Mouse (Mus musculus) ovary, adult 18-20 months (tissue): ENCODE measurements at regions not wholly inside any gene's neighbourhood (a gene's known extent, or its start where the extent isn't known, plus 50 kb on each side); places are given as distances from the start of the nearest gene placed in this dataset.
A peak's percentile ranks its signal among the peaks of the same experiment; 100 is the strongest.

Source experiments
- DNase-seq: peaks from one replicate; pipeline ENCODE4 v3.0.0; 2022; ENCODE audit warnings: low spot score, mixed read lengths

DNA sequence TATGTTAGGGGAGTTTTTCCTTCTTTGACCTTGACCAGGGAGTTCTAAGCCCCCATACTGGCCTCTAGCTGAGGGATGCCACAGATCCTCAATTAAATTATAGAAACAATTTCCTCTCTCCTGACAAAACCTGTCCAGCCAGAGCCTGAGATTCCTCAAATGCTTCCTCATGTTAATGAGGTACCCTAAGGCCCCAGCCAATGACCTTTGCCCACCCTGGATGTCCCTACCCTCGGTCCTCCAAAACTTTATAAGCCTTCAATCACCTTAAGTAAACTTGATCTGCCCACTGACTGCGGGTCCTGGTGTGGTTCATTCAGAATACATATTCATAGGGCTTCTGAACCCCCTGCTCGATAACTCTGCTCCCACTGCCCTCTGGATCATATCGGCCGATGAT is 227.7 kb upstream of the Vstm2b start:
- no peak for DNase-seq

- DNase-seq: no peak
Observed at GRCm38 (mm10) chr7:40671068-40671467, 227.1 kb upstream of the Vstm2b start.

GRCm38 (mm10) chr7:40672348-40672747 is 225.8 kb upstream of the Vstm2b start:
- DNase-seq: no peak

- no peak for DNase-seq
Observed at GRCm38 (mm10) chr7:40674397-40674796, 223.7 kb upstream of the Vstm2b start.

DNA sequence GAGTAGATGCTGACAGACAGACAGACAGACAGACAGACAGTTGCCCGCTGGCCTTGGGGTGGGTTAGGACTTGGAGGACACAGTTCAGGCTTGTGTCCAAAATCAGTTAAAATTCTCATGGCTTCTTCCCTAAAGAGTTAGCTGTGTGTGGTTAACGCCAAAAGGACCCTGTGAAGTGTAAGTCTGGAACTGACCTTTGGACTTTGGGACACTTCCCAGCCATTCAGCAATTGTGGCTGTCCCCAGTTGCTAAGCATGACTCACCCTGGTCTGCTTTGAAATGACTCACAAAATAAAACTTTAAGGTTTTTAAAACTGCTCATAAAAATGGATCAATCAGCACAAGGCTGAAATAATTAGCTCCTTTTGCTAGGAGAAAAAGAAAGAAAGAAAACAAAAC is 220.5 kb upstream of the Vstm2b start:
- no peak for DNase-seq

- DNase-seq: no peak
Observed at GRCm38 (mm10) chr7:40680567-40680966, 217.6 kb upstream of the Vstm2b start.

DNA sequence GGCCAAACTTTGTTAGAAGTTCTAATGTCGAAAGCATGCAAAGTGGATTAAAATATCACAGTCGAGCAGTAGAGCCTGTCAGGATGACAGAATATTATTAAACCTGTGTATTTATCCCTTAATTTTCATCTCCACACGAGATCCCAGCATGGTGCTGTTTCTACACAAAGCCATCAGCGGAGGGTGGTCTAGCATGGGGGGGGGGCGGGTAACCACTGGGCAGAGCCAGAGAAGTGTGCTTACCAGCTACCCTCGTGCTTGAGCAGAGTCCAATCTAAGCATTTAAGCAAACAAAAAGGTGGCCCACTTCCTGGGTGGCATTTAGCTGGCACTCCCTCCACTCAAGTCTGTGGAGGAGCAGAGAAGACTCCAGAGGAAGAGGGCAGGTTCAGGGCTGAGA is 217.1 kb upstream of the Vstm2b start:
- no peak for DNase-seq

GRCm38 (mm10) chr7:40683176-40683575 is 215.0 kb upstream of the Vstm2b start:
- DNase-seq: no peak

DNA sequence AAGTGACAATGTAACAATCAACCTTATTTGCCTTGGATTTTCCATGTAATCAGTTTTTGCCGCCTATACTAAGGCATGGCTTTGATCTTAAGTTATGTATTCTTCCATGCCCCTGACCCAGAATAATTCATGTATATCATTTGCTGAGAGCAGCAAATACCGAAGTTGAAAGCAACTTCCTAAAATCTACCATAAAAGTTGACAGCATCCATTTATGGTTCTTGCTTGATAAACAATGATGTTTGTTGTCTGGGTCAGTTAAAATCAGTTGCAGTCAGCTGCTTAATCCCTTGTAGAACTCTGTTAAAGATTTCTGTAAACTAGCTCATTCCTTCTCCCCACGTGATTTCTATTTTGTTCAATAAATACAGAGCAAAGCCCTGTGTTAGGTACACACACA is 214.5 kb upstream of the Vstm2b start:
- DNase-seq: no peak

- DNase-seq: no peak
Observed at GRCm38 (mm10) chr7:40687005-40687404, 211.1 kb upstream of the Vstm2b start.

DNA sequence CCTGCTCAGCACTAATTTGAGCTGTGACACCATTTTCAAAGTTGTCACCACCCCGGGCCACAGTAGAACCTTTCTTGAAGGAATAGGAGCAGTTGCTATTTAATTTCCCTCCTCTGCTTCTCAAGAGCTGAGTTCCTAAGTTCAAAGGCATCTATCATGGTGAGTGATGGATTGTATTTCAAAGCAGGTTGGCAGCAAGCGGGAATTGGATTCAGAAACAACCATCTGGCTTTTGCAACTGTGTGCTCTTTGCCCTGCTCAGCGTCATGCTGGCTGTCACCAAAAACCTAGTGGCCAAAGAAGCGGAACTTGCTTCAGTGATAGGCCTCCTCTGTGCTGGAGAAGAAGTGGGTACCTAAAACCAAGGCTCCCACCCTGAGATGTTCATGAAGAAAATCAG is 209.6 kb upstream of the Vstm2b start:
- DNase-seq: no peak

- no peak for DNase-seq
Observed at GRCm38 (mm10) chr7:40693755-40694154, 204.4 kb upstream of the Vstm2b start.

DNA sequence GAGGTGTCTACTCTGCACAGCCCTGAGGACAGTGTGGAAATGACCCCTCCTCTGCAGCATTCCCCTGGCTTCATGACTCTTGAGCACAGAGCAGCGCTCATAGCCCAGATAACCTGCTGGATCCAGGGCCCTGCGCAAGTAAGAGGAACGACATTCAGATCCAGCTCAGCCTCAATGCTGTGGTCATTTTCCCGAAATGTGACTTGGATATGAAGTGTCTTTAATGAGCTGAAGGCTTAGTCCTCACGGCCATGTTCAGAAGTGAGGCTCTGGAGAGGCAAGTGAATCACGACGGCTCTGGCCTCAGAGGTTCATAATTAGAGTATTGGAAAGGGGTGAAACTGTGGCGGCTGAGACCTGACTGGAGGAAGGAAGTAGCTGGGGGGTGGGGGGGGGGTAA is 200.6 kb upstream of the Vstm2b start:
- DNase-seq: no peak

DNA sequence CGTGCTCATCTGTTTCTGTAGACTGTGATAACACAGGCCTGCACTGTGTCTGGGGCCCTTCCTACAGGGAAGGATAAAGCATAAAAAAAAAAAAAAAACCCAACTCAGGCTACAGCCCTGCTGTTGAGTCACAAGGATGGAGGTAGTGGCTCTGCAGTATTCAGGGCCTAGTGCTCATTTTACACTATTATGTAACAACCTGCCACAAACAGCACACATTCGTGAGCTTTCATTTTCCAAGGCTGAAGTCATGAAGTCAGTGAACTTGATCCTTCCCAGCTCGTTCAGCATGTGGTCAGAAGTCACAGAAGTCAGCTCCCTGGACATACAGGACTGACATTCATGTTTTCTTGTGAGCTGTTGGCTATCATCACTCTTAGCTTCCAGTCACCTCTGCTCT is 199.8 kb upstream of the Vstm2b start:
- no peak for DNase-seq

GRCm38 (mm10) chr7:40699633-40700032 is 198.5 kb upstream of the Vstm2b start:
- DNase-seq: no peak

DNA sequence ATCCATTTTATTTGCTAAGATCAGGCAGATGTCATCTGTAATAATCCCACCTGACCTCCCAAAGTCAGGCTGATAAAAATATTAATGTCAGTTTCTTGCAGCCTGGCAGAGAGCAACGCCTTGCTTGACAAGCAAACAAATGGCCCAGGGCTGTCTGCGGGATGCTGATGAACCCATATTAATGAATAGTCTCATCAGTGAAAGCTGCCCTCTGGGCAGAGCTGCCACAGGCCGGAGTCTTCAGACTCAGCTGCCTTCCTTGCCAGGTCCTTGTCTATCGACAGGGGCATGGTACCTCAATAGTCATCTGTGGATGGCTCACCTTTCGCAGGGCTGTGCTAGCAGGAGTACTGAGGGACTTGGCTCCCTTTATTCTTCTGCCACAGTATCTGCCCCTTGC is 197.5 kb upstream of the Vstm2b start:
- DNase-seq: no peak

DNA sequence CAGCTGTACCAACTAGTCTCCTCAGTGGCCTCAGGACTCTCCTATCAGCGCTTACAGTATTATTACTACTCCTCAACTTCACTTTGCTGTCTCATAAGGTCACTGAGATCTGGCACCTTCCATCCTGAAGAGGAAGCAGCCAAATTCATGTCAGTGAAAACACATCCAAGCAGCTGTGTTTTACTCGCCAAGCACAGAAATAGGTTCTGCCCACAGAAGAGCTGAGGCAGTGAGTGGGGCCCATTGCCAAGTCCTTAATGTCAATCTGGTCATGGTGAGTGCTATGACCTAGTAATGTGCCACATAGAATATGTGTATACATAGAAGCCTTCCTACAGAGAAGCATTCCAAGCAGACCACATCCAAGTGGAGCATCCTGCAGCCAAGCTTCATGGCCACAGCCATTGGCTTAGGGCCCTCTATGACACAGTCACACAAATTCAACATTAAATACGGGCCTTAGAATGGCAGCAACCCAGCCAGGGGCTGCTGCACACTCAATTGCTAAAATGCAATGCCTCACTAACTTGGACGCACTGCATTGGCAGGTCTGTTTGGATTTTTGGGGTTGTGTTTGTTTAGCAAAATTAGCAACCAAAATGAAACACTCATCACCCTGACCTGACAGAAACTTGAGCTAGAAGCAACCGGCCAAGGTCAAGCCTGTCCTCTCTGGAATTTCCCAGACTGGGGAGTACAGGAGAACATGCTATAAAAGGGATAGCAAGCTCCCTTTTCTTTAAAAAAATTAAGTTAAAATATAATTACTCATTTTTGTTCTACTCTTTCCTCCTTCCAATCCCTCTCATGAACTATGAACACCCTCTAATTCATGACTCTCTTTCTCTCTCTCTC is 195.7 kb upstream of the Vstm2b start:
- peak; percentile 17 for DNase-seq

DNA sequence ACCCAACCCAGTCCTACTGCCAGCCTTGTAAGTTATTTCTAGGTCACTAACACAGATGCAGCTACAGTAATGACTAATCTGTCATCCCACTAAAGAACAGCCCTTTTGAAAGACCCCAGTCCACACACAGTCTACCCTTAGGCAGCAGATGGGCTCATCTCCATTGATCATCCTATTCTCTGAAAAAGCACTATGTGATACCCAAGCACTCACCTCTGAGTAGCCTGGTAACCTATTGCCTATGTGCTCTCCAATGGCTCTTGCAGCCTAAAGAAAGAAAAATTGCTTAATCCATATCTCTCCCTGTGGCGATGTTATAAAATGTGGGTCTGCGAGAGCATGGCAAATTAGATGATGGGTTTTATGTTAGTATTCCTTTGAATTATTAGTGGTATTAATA is 189.9 kb upstream of the Vstm2b start:
- DNase-seq: no peak

DNA sequence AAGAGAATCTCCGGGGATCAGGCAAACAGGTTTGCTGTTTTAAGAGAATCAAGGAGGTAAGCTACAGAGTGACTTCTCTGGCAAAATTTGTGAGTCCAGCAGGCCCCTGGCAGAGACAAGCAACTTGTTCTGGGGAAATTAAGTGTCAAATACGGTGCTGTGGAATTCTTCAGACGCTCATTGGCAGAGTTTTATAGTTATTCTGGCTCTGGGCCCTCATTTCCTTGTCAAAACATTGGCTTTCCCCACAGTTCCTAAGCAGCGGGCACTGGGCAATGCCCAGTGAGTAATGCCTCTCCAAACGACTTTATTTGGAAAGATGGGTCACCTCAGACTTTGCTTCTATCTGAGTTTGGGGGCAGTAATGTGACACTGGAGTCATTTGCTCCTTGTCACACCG is 180.1 kb upstream of the Vstm2b start:
- DNase-seq: no peak

GRCm38 (mm10) chr7:40736971-40737468 is 161.1 kb upstream of the Vstm2b start:
- no peak for DNase-seq

GRCm38 (mm10) chr7:40737496-40737895 is 160.6 kb upstream of the Vstm2b start:
- DNase-seq: no peak

GRCm38 (mm10) chr7:40738174-40738573 is 160.0 kb upstream of the Vstm2b start:
- DNase-seq: no peak

GRCm38 (mm10) chr7:40742553-40743151 is 155.5 kb upstream of the Vstm2b start:
- no peak for DNase-seq

- no peak for DNase-seq
Observed at GRCm38 (mm10) chr7:40751779-40752178, 146.3 kb upstream of the Vstm2b start.
